Mouse (Mus musculus) neutrophil, adult 65 days (primary cell): ENCODE measurements around the gene Srp68. TPM values are rescaled to one million over a fixed set of nuclear protein-coding genes. Genes with fewer than 3 reads are reported as not detected.

Experiments
- total RNA-seq: library from RNA; stranded (reverse); gene quantifications from 2 replicates; pipeline ENCODE4 v1.2.4, GENCODE M21; 2023

Gene Srp68
- total RNA-seq = 34.3 and 39.9 TPM in 2 replicates

GRCm38 (mm10) chr11:116274045-116274666 lies at the start of gene Srp68:
TSS of gene Srp68 (minus strand) at chr11:116274217.

GRCm38 (mm10) chr11:116307019-116307725 lies 33.2 kb upstream of the Srp68 start, which contains the start of gene Exoc7:
TSS of gene Exoc7 (minus strand) at chr11:116307233.

GRCm38 (mm10) chr11:116280751-116281663 lies 7.0 kb upstream of the Srp68 start, which contains the start of gene Galr2:
TSS of gene Galr2 (plus strand) at chr11:116280939.

GRCm38 (mm10) chr11:116237742-116238395 lies 36.1 kb downstream of the Srp68 start, which contains the start of gene Evpl:
TSS of gene Evpl (minus strand) at chr11:116238077.

GRCm38 (mm10) chr11:116198639-116199531 lies 75.1 kb downstream of the Srp68 start, which contains the start of the genes Ten1 and Acox1:
TSS of gene Ten1 (plus strand) at chr11:116198855.
TSS of gene Acox1 (minus strand) at chr11:116199045.

Other genes with a start within 250 kb of the Srp68 start
- gene H3f3b, start 246.3 kb downstream of the Srp68 start, total RNA-seq = 3,437 and 4,057 TPM in 2 replicates
- gene Unk, start 243.9 kb downstream of the Srp68 start, total RNA-seq = 22.2 and 26.7 TPM in 2 replicates
- gene Unc13d, start 196.3 kb downstream of the Srp68 start, total RNA-seq = 94.4 and 118 TPM in 2 replicates
- 177 and 178 TPM in 2 replicates for gene Wbp2, start 187.2 kb downstream of the Srp68 start, total RNA-seq
- gene Trim47, start 147.0 kb downstream of the Srp68 start, total RNA-seq = 0.23 and 0.47 TPM in 2 replicates
- gene Trim65, start 143.1 kb downstream of the Srp68 start, total RNA-seq = 4.5 and 4.6 TPM in 2 replicates
- 11.5 and 13.4 TPM in 2 replicates for gene Mrpl38, start 135.3 kb downstream of the Srp68 start, total RNA-seq
- 5.1 and 6.4 TPM in 2 replicates for gene Fbf1, start 106.1 kb downstream of the Srp68 start, total RNA-seq
- 22.5 and 27.5 TPM in 2 replicates for gene Ten1, start 75.4 kb downstream of the Srp68 start, total RNA-seq
- gene Acox1, start 75.2 kb downstream of the Srp68 start, total RNA-seq = 28.7 and 32.6 TPM in 2 replicates
- 0.06 and 0.11 TPM in 2 replicates for gene Evpl, start 36.1 kb downstream of the Srp68 start, total RNA-seq
- gene Galr2, start 6.7 kb upstream of the Srp68 start, total RNA-seq = not detected in 2 replicates
- 34.0 and 38.0 TPM in 2 replicates for gene Exoc7, start 33.0 kb upstream of the Srp68 start, total RNA-seq
- not detected in 2 replicates for gene Foxj1, start 61.2 kb upstream of the Srp68 start, total RNA-seq
- 1.9 and 2.1 TPM in 2 replicates for gene Rnf157, start 138.8 kb upstream of the Srp68 start, total RNA-seq
- gene Ubald2, start 159.9 kb upstream of the Srp68 start, total RNA-seq = 99.6 and 116 TPM in 2 replicates
- gene Qrich2, start 192.0 kb upstream of the Srp68 start, total RNA-seq = not detected in 2 replicates
- 19.4 and 28.4 TPM in 2 replicates for gene Prpsap1, start 220.0 kb upstream of the Srp68 start, total RNA-seq